Mouse (Mus musculus) E14TG2a.4 (cell line): ENCODE results near the gene Chaf1a.

Source experiments
- CTCF ChIP-seq: conservative IDR thresholded peaks from 2 replicates; pipeline ENCODE4 v1.5.1; 2014; ENCODE audit warnings: low read length
- NANOG ChIP-seq: IDR thresholded peaks from 2 replicates; pipeline ENCODE4 v1.6.1; 2014; ENCODE audit warnings: borderline replicate concordance, low read length, mixed read lengths
- POU5F1 ChIP-seq: IDR thresholded peaks from 2 replicates; pipeline ENCODE4 v1.6.1; 2014; ENCODE audit warnings: low read length, borderline replicate concordance

- TF ChIP-seq CTCF (no peak), POU5F1 (no peak), NANOG (no peak)
Measured at GRCm38 (mm10) chr17:56092794-56093193, 52.6 kb downstream of the Chaf1a start.
